Mouse (Mus musculus) forebrain, embryonic 15.5 days (tissue): ENCODE measurements around the gene Rabif. TPM values are rescaled to one million over a fixed set of nuclear protein-coding genes. Genes with fewer than 3 reads are reported as not detected.

Experiments used
- polyA plus RNA-seq: library from polyadenylated mRNA; unstranded; fragments of >200 nt; fragmentation: Nextera tagmentation; extraction: Ambion mirVana; gene quantifications from 2 replicates; pipeline ENCODE4 v1.2.1, GENCODE M21; 2015

Gene Rabif
- polyA plus RNA-seq, 1 experiment from 2014 or later = 55.9 TPM

Other genes with a start within 250 kb of the Rabif start
- 0.22 TPM in 1 of 2 replicates, not detected in the other for gene Myog, start 204.7 kb upstream of the Rabif start, polyA plus RNA-seq
- gene Ppfia4, start 161.7 kb upstream of the Rabif start, polyA plus RNA-seq = 9.3 and 11.3 TPM in 2 replicates
- gene Tmem183a, start 132.7 kb upstream of the Rabif start, polyA plus RNA-seq = 139 and 150 TPM in 2 replicates
- gene 4933406M09Rik, start 108.7 kb upstream of the Rabif start, polyA plus RNA-seq = not detected in 2 replicates
- 19.4 and 21.7 TPM in 2 replicates for gene Cyb5r1, start 89.1 kb upstream of the Rabif start, polyA plus RNA-seq
- gene Adipor1, start 79.3 kb upstream of the Rabif start, polyA plus RNA-seq = 62.6 and 63.4 TPM in 2 replicates
- gene Klhl12, start 39.1 kb upstream of the Rabif start, polyA plus RNA-seq = 39.7 and 40.1 TPM in 2 replicates
- not detected in 2 replicates for gene Mgat4e, start 55.0 kb downstream of the Rabif start, polyA plus RNA-seq
- gene Kdm5b, start 65.5 kb downstream of the Rabif start, polyA plus RNA-seq = 104 and 107 TPM in 2 replicates
- gene Syt2, start 152.0 kb downstream of the Rabif start, polyA plus RNA-seq = 1.2 and 1.8 TPM in 2 replicates